Mouse (Mus musculus): ENCODE results near the gene Cdh13. TPM values are rescaled to one million over a fixed set of nuclear protein-coding genes. Genes with fewer than 3 reads are reported as not detected.

Gene Cdh13
- polyA plus RNA-seq, 2 experiments = 9.3 to 25.2 TPM

DNA sequence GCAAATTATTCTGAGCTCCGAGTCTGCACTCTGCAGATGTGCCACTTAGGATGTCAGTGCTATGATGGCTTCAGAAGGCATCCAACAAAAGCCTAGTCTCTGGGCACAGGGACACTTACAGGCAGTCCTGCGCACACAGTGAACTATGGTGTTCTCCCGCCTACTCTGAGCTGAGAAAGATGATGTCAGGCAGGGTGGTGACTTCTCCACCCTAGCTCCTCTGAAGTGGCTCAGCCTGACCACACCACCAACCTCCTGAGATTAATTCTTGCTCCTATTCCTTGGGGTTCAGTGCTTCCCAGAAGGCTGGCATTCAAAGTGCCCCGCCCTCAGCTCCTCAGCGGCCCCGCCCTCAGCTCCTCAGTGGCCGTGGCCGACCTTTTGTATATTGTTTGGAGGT is 219.0 kb downstream of the Cdh13 start:
- WGBS = 72% methylated on average over 8 of the region's 8 CpGs
- Histone ChIP-seq H3K9me3 (ENCODE audit: control insufficient read depth, low read length) (no peaks in the 10 kb centered on the region), H3K4me3 (replicated peaks; ENCODE audit: low read length) (no peak overlapping the region), H3K36me3 (ENCODE audit: control insufficient read depth, insufficient read depth, low read length) (no peaks in the 10 kb centered on the region), H3K4me2 (replicated peaks; ENCODE audit: low read depth, low read length, severe bottlenecking) (no peak overlapping the region), H3K27ac (replicated peaks; ENCODE audit: low read depth, low read length) (no peak overlapping the region), H3K4me1 (ENCODE audit: control insufficient read depth, insufficient read depth, low read length) (0 out of 2 replicates have a peak, but pooled peaks cover 3% of the 10 kb centered on the region), H3K9ac (ENCODE audit: low read depth, low read length, severe bottlenecking) (no peak overlapping the region), H3K27me3 (ENCODE audit: control insufficient read depth, insufficient read depth, low read length) (no peaks in the 10 kb centered on the region)
- TF ChIP-seq POLR2A (IDR thresholded peaks at IDR 0.05; ENCODE audit: borderline replicate concordance, extremely low read depth, insufficient read depth, insufficient read length) = no peak
- no peak for ATAC-seq (ENCODE audit: low FRiP score, low read depth)
- no peak for DNase-seq (ENCODE audit: low spot score)

DNA sequence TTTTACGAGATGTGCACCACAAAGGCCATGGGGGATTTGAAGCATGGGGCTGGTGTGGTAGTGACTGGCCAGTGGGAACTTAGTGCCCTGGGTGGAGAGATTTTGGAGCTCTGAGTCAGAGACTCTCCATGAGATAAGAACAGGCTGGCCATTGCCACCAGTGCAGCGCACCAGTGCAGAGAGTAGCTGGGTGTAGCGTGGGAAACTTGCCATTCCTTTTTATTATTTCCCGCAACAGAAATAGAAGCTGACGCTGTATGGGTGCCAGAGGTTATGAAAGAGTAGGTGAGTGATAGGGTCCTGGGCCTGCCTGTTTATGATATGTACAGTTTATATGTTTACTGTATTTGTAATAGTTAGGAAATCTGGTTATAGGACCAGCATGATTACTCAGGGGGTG is 225.9 kb downstream of the Cdh13 start:
- TF ChIP-seq POLR2A (IDR thresholded peaks at IDR 0.05; ENCODE audit: borderline replicate concordance, extremely low read depth, insufficient read depth, insufficient read length) = no peak
- Histone ChIP-seq H3K27me3 (ENCODE audit: control insufficient read depth, insufficient read depth, low read length) (no peaks in the 10 kb centered on the region), H3K4me2 (replicated peaks; ENCODE audit: low read depth, low read length, severe bottlenecking) (no peak overlapping the region), H3K9ac (ENCODE audit: low read depth, low read length, severe bottlenecking) (no peak overlapping the region), H3K36me3 (ENCODE audit: control insufficient read depth, insufficient read depth, low read length) (no peaks in the 10 kb centered on the region), H3K4me1 (ENCODE audit: control insufficient read depth, insufficient read depth, low read length) (peaks cover 3% of the 10 kb centered on the region; the same call in 1 of the 2 replicates), H3K9me3 (ENCODE audit: control insufficient read depth, low read length) (no peaks in the 10 kb centered on the region), H3K4me3 (replicated peaks; ENCODE audit: low read length) (no peak overlapping the region), H3K27ac (replicated peaks; ENCODE audit: low read depth, low read length) (no peak overlapping the region)
- DNase-seq (ENCODE audit: low spot score) (no peak), ATAC-seq (ENCODE audit: low FRiP score, low read depth) (no peak)
- WGBS = 89% methylated on average over 5 of the region's 5 CpGs

DNA sequence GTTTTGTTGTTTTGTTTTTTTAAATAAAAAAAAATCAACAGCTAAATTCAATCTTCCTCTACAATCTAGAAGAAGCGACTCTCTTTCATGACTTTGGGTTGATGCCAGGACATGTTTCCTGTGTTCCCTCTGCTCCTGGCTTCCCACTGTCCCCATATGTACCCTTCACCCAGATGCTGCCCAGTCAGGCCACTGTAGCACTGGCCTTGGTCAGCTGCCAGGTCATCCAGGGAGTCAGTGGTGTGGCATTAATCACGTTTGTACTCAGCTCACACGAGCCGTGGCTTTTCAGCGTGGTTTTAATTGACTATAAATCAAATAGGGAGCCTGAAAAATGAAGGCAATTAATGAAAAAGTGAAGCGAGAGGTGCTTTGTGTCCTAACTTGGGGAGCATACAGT is 229.7 kb downstream of the Cdh13 start:
- no peak overlapping the region for H3K4me3 ChIP-seq (replicated peaks; ENCODE audit: low read length)
- no peak overlapping the region for H3K4me2 ChIP-seq (replicated peaks; ENCODE audit: low read depth, low read length, severe bottlenecking)
- no peak overlapping the region for H3K9ac ChIP-seq (ENCODE audit: low read depth, low read length, severe bottlenecking)
- H3K9me3 ChIP-seq (ENCODE audit: control insufficient read depth, low read length) = no peaks in the 10 kb centered on the region
- H3K27ac ChIP-seq (replicated peaks; ENCODE audit: low read depth, low read length) = no peak overlapping the region
- no peaks in the 10 kb centered on the region for H3K36me3 ChIP-seq (ENCODE audit: control insufficient read depth, insufficient read depth, low read length)
- no peak for TF ChIP-seq POLR2A (IDR thresholded peaks at IDR 0.05; ENCODE audit: borderline replicate concordance, extremely low read depth, insufficient read depth, insufficient read length)
- peaks cover 1% of the 10 kb centered on the region for H3K4me1 ChIP-seq (ENCODE audit: control insufficient read depth, insufficient read depth, low read length)
- 30% methylated on average over 6 of the region's 6 CpGs for WGBS
- DNase-seq (ENCODE audit: low spot score) (no peak), ATAC-seq (ENCODE audit: low FRiP score, low read depth) (no peak)
- H3K27me3 ChIP-seq (ENCODE audit: control insufficient read depth, insufficient read depth, low read length) = no peaks in the 10 kb centered on the region

DNA sequence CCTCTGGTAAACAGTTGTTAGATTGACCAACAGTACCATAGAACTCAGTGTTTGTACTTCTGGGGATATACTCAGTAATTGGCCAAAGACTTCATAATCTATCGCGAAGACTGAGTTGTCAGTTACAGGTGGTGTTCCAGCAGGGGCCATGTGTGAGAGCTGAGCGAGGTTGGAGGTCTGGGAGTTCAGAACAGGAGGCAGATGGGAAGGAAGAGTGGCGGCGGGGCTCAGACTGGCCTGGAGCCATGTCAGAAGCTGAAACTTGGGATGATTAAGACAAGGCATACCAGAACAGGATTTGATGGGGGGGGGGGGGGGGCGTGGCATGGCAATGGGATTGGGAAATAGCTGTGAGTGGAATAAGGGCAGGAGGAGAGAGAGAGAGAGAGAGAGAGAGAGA is 232.1 kb downstream of the Cdh13 start:
- no peak for TF ChIP-seq POLR2A (IDR thresholded peaks at IDR 0.05; ENCODE audit: borderline replicate concordance, extremely low read depth, insufficient read depth, insufficient read length)
- Histone ChIP-seq H3K9me3 (ENCODE audit: control insufficient read depth, low read length) (no peaks in the 10 kb centered on the region), H3K9ac (ENCODE audit: low read depth, low read length, severe bottlenecking) (no peak overlapping the region), H3K27ac (replicated peaks; ENCODE audit: low read depth, low read length) (no peak overlapping the region), H3K4me3 (replicated peaks; ENCODE audit: low read length) (no peak overlapping the region), H3K27me3 (ENCODE audit: control insufficient read depth, insufficient read depth, low read length) (no peaks in the 10 kb centered on the region), H3K4me1 (ENCODE audit: control insufficient read depth, insufficient read depth, low read length) (peaks cover 4% of the 10 kb centered on the region), H3K36me3 (ENCODE audit: control insufficient read depth, insufficient read depth, low read length) (no peaks in the 10 kb centered on the region), H3K4me2 (replicated peaks; ENCODE audit: low read depth, low read length, severe bottlenecking) (no peak overlapping the region)
- ATAC-seq (ENCODE audit: low FRiP score, low read depth) = no peak
- no peak for DNase-seq (ENCODE audit: low spot score)
- WGBS = 79% methylated on average over 5 of the region's 6 CpGs

DNA sequence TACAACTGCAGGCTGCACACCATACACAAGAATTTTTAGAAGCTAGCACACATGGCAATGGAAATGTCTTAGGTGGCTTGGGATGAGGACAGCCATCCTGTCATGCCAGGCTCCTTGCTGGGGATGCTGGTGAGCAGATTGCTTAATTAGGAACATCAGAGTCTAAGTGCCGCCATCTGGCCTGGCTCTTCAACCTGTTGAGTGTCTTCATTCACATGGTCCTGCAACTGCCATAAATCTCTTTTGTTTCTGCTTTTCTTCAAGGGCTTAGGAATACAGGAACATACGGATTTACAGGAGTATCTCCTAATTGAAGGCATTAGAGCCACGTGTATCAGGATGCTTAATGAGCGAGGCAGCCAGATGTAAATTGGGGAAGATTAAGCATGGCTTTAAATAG is 233.5 kb downstream of the Cdh13 start:
- 26% methylated on average over 4 of the region's 4 CpGs for WGBS
- Histone ChIP-seq H3K27me3 (ENCODE audit: control insufficient read depth, insufficient read depth, low read length) (no peaks in the 10 kb centered on the region), H3K36me3 (ENCODE audit: control insufficient read depth, insufficient read depth, low read length) (no peaks in the 10 kb centered on the region), H3K9me3 (ENCODE audit: control insufficient read depth, low read length) (no peaks in the 10 kb centered on the region), H3K9ac (ENCODE audit: low read depth, low read length, severe bottlenecking) (no peak overlapping the region), H3K4me1 (ENCODE audit: control insufficient read depth, insufficient read depth, low read length) (peaks cover 4% of the 10 kb centered on the region), H3K4me3 (replicated peaks; ENCODE audit: low read length) (no peak overlapping the region), H3K4me2 (replicated peaks; ENCODE audit: low read depth, low read length, severe bottlenecking) (no peak overlapping the region), H3K27ac (replicated peaks; ENCODE audit: low read depth, low read length) (no peak overlapping the region)
- no peak for DNase-seq (ENCODE audit: low spot score)
- TF ChIP-seq POLR2A (IDR thresholded peaks at IDR 0.05; ENCODE audit: borderline replicate concordance, extremely low read depth, insufficient read depth, insufficient read length) = no peak
- no peak for ATAC-seq (ENCODE audit: low FRiP score, low read depth)

Measured in limb, embryonic 14.5 days (tissue).